Mouse (Mus musculus): ENCODE data around the gene Trit1.

The Trit1 gene

GRCm38 (mm10) chr4:122991177-122991576, 25.2 kb upstream of the Trit1 start:
- no peak for TF ChIP-seq GATA4 (IDR thresholded peaks at IDR 0.05; ENCODE audit: insufficient replicate concordance, low read length)

- TF ChIP-seq GATA4 (IDR thresholded peaks at IDR 0.05; ENCODE audit: insufficient replicate concordance, low read length) = no peak
Measured at GRCm38 (mm10) chr4:122992276-122992675, 24.1 kb upstream of the Trit1 start.

- no peak for TF ChIP-seq GATA4 (IDR thresholded peaks at IDR 0.05; ENCODE audit: insufficient replicate concordance, low read length)
Measured at GRCm38 (mm10) chr4:122995404-122996220, 20.8 kb upstream of the Trit1 start, which contains the start of gene Mycl. Mycl (plus strand) TSS chr4:122995652.

GRCm38 (mm10) chr4:122996221-122996617, 20.2 kb upstream of the Trit1 start:
- no peak for TF ChIP-seq GATA4 (IDR thresholded peaks at IDR 0.05; ENCODE audit: insufficient replicate concordance, low read length)

- TF ChIP-seq GATA4 (IDR thresholded peaks at IDR 0.05; ENCODE audit: insufficient replicate concordance, low read length) = no peak
Measured at GRCm38 (mm10) chr4:122996618-122997381, 19.6 kb upstream of the Trit1 start.

GRCm38 (mm10) chr4:122998537-122999262, 17.7 kb upstream of the Trit1 start:
- no peak for TF ChIP-seq GATA4 (IDR thresholded peaks at IDR 0.05; ENCODE audit: insufficient replicate concordance, low read length)

- no peak for TF ChIP-seq GATA4 (IDR thresholded peaks at IDR 0.05; ENCODE audit: insufficient replicate concordance, low read length)
Measured at GRCm38 (mm10) chr4:122999263-122999691, 17.1 kb upstream of the Trit1 start.

- no peak for TF ChIP-seq GATA4 (IDR thresholded peaks at IDR 0.05; ENCODE audit: insufficient replicate concordance, low read length)
Measured at GRCm38 (mm10) chr4:123000130-123000529, 16.3 kb upstream of the Trit1 start.

- TF ChIP-seq GATA4 (IDR thresholded peaks at IDR 0.05; ENCODE audit: insufficient replicate concordance, low read length) = no peak
Measured at GRCm38 (mm10) chr4:123000617-123001342, 15.6 kb upstream of the Trit1 start.

- TF ChIP-seq GATA4 (IDR thresholded peaks at IDR 0.05; ENCODE audit: insufficient replicate concordance, low read length) = no peak
Measured at GRCm38 (mm10) chr4:123005054-123005966, 11.1 kb upstream of the Trit1 start.

- no peak for TF ChIP-seq GATA4 (IDR thresholded peaks at IDR 0.05; ENCODE audit: insufficient replicate concordance, low read length)
Measured at GRCm38 (mm10) chr4:123013346-123013945, 3.0 kb upstream of the Trit1 start.

GRCm38 (mm10) chr4:123013949-123014406, 2.4 kb upstream of the Trit1 start:
- TF ChIP-seq GATA4 (IDR thresholded peaks at IDR 0.05; ENCODE audit: insufficient replicate concordance, low read length) = no peak

Data from liver, adult (tissue).